Mouse (Mus musculus) forebrain, postnatal 0 days (tissue): Measurements from ENCODE around the gene Selenov. TPM values are rescaled to one million over a fixed set of nuclear protein-coding genes. Genes with fewer than 3 reads are reported as not detected.
"Not testable (repeated sequence)": the region's sequence is repeated elsewhere in the genome, so short reads cannot be mapped to it uniquely, and the experiment has no call there.

Experiments
- ATAC-seq: fragments of 200-750 bp; cut with Nextera tagmentation; 2 replicates; pipeline ENCODE4 v1.8.0; 2017; ENCODE audit warnings: mild to moderate bottlenecking, moderate library complexity
- DNase-seq: peaks from one replicate; pipeline ENCODE4 v3.0.0-alpha.2; 2015
- H3K27ac ChIP-seq: fragments of 300-500 bp; sonication (generic); 2 replicates; pipeline ENCODE4 v1.5.1; 2014; ENCODE audit warnings: low read depth, mild to moderate bottlenecking, antibody characterized with exemption, low read length, moderate library complexity, mixed read lengths
- H3K27me3 ChIP-seq: fragments of 300-500 bp; sonication (generic); 2 replicates; pipeline ENCODE4 v1.6.1; 2014; ENCODE audit warnings: mild to moderate bottlenecking, low read length, mixed read lengths; ENCODE audit not compliant: insufficient read depth
- H3K36me3 ChIP-seq: fragments of 300-500 bp; sonication (generic); 2 replicates; pipeline ENCODE4 v1.6.1; 2014; ENCODE audit warnings: mild to moderate bottlenecking, moderate library complexity; ENCODE audit not compliant: insufficient read depth
- H3K4me1 ChIP-seq: fragments of 300-500 bp; sonication (generic); 2 replicates; pipeline ENCODE4 v1.6.1; 2014; ENCODE audit warnings: antibody characterized with exemption; ENCODE audit not compliant: insufficient read depth
- H3K4me2 ChIP-seq: fragments of 300-500 bp; sonication (generic); 2 replicates; pipeline ENCODE4 v1.6.1; 2014; ENCODE audit warnings: low read depth, mild to moderate bottlenecking, moderate library complexity
- H3K4me3 ChIP-seq: fragments of 300-500 bp; sonication (generic); 2 replicates; pipeline ENCODE4 v1.5.1; 2014; ENCODE audit warnings: low read depth, low read length, mixed read lengths
- H3K9ac ChIP-seq: fragments of 300-500 bp; sonication (generic); 2 replicates; pipeline ENCODE4 v1.6.1; 2014; ENCODE audit warnings: mild to moderate bottlenecking
- H3K9me3 ChIP-seq: fragments of 300-500 bp; sonication (generic); 2 replicates; pipeline ENCODE4 v1.6.1; 2016; ENCODE audit warnings: low read length
- CTCF ChIP-seq: sonication (generic); IDR thresholded peaks from 2 replicates; pipeline ENCODE4 v1.5.1; 2016; ENCODE audit warnings: antibody characterized with exemption, control low read depth, low read depth
- WGBS: fragments of 180-500 bp; shearing (Covaris S2); extraction: QIAGEN DNeasy Blood & Tissue Kit; methylation state at CpG from one replicate; pipeline ENCODE4 v1.1.7; 2014; 5-methylcytosine and 5-hydroxymethylcytosine counted together
- polyA plus RNA-seq: library from polyadenylated mRNA; unstranded; fragments of >200 nt; fragmentation: Nextera tagmentation; extraction: Ambion mirVana; gene quantifications from 2 replicates; pipeline ENCODE4 v1.2.1, GENCODE M21; 2015
- total RNA-seq: library from RNA; depleted of rRNA; stranded (reverse); fragments of >200 nt; gene quantifications from 2 replicates; pipeline ENCODE4 v1.2.3, GENCODE M21; 2014; rRNA removed

Selenov gene
- total and polyA plus RNA-seq, 2 experiments from 2014 or later: 0.71 to 2.1 TPM

DNA sequence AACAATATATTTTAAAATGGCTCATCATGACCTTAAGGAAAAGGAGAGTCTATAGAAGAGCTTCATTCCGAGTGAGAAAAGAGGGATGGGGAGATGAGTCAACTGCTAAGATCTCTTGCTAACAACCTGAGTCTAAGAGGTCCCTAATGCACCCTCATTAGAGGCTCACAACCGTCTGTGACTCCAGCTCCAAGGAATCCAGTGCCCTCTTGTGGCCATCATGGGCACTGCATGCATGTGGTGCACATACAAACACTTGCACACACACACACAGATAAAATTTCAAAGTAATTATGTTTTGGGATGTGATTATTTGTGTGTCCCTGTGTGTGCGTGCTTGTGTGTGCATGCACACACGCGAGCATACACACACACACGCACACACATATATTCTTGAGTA, 35.5 kb downstream of the Selenov start:
- peak; percentile 43 for TF ChIP-seq CTCF
- 87% methylated on average over 6 of the region's 6 CpGs for WGBS
- no peak overlapping the region for H3K9ac ChIP-seq

DNA sequence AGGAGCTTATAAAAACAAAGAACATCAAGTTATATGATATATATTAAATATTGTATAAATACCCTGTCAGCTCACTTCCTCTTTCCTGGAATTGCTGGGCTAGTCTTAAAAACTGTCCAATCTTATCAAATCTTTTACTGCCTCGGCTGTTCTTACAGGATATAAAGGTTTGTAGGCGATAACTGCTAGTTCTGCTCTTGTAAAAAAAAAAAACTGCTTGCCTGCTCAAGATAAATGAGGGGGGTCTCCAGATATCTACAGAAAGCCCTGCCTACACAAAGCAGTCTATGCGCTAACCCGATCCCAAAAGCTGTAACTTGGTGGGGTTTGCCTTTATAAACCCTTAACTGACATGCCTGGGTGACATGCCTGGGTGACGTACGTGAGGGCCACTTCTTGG, 36.4 kb downstream of the Selenov start:
- no peaks in the 10 kb centered on the region for H3K9me3 ChIP-seq
- TF ChIP-seq CTCF: no peak
- H3K27me3 ChIP-seq: no peaks in the 10 kb centered on the region
- WGBS: 91% methylated on average over 6 of the region's 6 CpGs
- no peaks in the 10 kb centered on the region for H3K4me1 ChIP-seq
- H3K27ac ChIP-seq: no peak overlapping the region
- no peak overlapping the region for H3K4me3 ChIP-seq
- DNase-seq (no peak), ATAC-seq (no peak)
- H3K4me2 ChIP-seq: no peak overlapping the region
- H3K36me3 ChIP-seq: no peaks in the 10 kb centered on the region
- H3K9ac ChIP-seq: no peak overlapping the region

More for the DNA sequence above, 35.5 kb downstream of the Selenov start:
- DNase-seq (no peak), ATAC-seq (no peak)
- Histone ChIP-seq H3K4me3 (no peak overlapping the region), H3K4me1 (no peaks in the 10 kb centered on the region), H3K4me2 (no peak overlapping the region), H3K27me3 (no peaks in the 10 kb centered on the region), H3K27ac (no peak overlapping the region), H3K9me3 (no peaks in the 10 kb centered on the region), H3K36me3 (no peaks in the 10 kb centered on the region)

DNA sequence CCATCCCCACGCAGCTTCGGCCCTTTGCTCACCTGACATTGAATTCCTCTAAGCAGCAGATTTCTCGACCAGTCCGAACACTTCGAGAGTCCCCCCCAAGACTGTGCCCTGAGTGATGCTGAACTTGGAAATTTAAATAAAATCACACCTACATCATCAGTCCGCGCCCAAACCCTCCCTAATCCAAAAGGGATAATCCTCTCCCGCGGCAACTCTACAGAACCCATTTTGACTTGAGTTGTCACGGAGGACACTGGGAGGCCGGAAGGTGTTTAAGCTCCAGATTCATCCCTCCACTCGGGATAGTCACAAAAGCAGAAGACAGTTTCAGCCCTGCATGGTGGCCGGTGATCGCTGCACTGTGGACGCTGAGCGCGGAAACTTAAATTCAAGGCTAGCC, 39.0 kb downstream of the Selenov start:
- Histone ChIP-seq H3K27me3 (no peaks in the 10 kb centered on the region), H3K4me2 (no peak overlapping the region), H3K4me3 (no peak overlapping the region), H3K9ac (no peak overlapping the region), H3K9me3 (no peaks in the 10 kb centered on the region), H3K4me1 (no peaks in the 10 kb centered on the region), H3K27ac (no peak overlapping the region), H3K36me3 (no peaks in the 10 kb centered on the region)
- ATAC-seq (no peak), DNase-seq (no peak)
- 90% methylated on average over 17 of the region's 17 CpGs for WGBS
- no peak for TF ChIP-seq CTCF

DNA sequence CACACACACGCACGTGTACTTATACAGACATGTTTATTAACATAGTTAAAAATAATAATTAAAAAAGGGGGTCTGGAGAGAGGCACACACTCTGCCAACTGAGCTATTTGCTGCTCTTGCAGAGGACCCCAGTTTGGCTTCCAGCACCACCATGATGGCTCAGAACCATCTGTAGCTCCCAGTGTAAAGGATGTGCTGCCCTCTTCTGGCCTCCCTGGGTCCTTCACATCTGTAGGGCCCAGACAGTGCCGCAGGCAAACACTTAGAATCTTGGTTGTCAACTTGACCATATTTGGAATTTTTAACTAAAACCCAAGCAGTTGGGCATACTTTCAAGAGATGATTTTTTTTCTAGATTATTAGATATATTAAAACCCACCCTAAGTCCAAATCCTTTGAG, 42.0 kb downstream of the Selenov start:
- H3K9ac ChIP-seq: no peak overlapping the region
- ATAC-seq (no peak), DNase-seq (no peak)
- no peaks in the 10 kb centered on the region for H3K36me3 ChIP-seq
- 85% methylated on average over 3 of the region's 3 CpGs for WGBS
- no peaks in the 10 kb centered on the region for H3K4me1 ChIP-seq
- no peaks in the 10 kb centered on the region for H3K27me3 ChIP-seq
- TF ChIP-seq CTCF: no peak
- H3K4me3 ChIP-seq: no peak overlapping the region
- H3K27ac ChIP-seq: no peak overlapping the region
- no peaks in the 10 kb centered on the region for H3K9me3 ChIP-seq
- H3K4me2 ChIP-seq: no peak overlapping the region

GRCm38 (mm10) chr7:28243943-28244342, 47.0 kb downstream of the Selenov start:
- not testable (repeated sequence) for ATAC-seq, H3K27me3 ChIP-seq, H3K9ac ChIP-seq, H3K4me2 ChIP-seq, H3K36me3 ChIP-seq, H3K27ac ChIP-seq, H3K9me3 ChIP-seq, H3K4me1 ChIP-seq, DNase-seq, H3K4me3 ChIP-seq
- WGBS: 68% methylated on average over 2 of the region's 2 CpGs

Other genes with a start within 250 kb of the Selenov start
- 200 and 233 TPM in 2 replicates for gene Psmc4, start 241.1 kb downstream of the Selenov start, total RNA-seq
- gene Psmc4, start 241.1 kb downstream of the Selenov start, polyA plus RNA-seq: 265 and 268 TPM in 2 replicates
- gene Fcgbp, start 219.9 kb downstream of the Selenov start, total RNA-seq: 0.57 and 0.62 TPM in 2 replicates
- 0.45 and 0.52 TPM in 2 replicates for gene Fcgbp, start 219.9 kb downstream of the Selenov start, polyA plus RNA-seq
- under 0.01 and 0.19 TPM in 2 replicates for gene 9530053A07Rik, start 161.7 kb downstream of the Selenov start, total RNA-seq
- gene 9530053A07Rik, start 161.7 kb downstream of the Selenov start, polyA plus RNA-seq: 0.08 TPM in 2 replicates
- gene Fbl, start 121.5 kb downstream of the Selenov start, total RNA-seq: 40.4 and 49.5 TPM in 2 replicates
- gene Fbl, start 121.5 kb downstream of the Selenov start, polyA plus RNA-seq: 86.3 and 91.3 TPM in 2 replicates
- 21.0 and 23.3 TPM in 2 replicates for gene Dyrk1b, start 111.7 kb downstream of the Selenov start, total RNA-seq
- 5.5 and 7.4 TPM in 2 replicates for gene Dyrk1b, start 111.7 kb downstream of the Selenov start, polyA plus RNA-seq
- 91.2 and 101 TPM in 2 replicates for gene Eid2, start 23.3 kb downstream of the Selenov start, total RNA-seq
- gene Eid2, start 23.3 kb downstream of the Selenov start, polyA plus RNA-seq: 26.7 and 28.3 TPM in 2 replicates
- gene Eid2b, start 13.4 kb downstream of the Selenov start, total RNA-seq: 44.0 and 45.1 TPM in 2 replicates
- 49.0 and 53.6 TPM in 2 replicates for gene Eid2b, start 13.4 kb downstream of the Selenov start, polyA plus RNA-seq
- gene Dll3, start 11.1 kb upstream of the Selenov start, total RNA-seq: 7.8 and 9.5 TPM in 2 replicates
- 10.9 and 11.1 TPM in 2 replicates for gene Dll3, start 11.1 kb upstream of the Selenov start, polyA plus RNA-seq
- gene Timm50, start 20.9 kb upstream of the Selenov start, total RNA-seq: 60.6 and 64.0 TPM in 2 replicates
- gene Timm50, start 20.9 kb upstream of the Selenov start, polyA plus RNA-seq: 116 and 140 TPM in 2 replicates
- gene Supt5, start 47.6 kb upstream of the Selenov start, total RNA-seq: 88.4 and 111 TPM in 2 replicates
- 65.2 and 83.3 TPM in 2 replicates for gene Supt5, start 47.6 kb upstream of the Selenov start, polyA plus RNA-seq
- 205 and 300 TPM in 2 replicates for gene Rps16, start 59.5 kb upstream of the Selenov start, total RNA-seq
- gene Rps16, start 59.5 kb upstream of the Selenov start, polyA plus RNA-seq: 595 and 769 TPM in 2 replicates
- gene Plekhg2, start 81.4 kb upstream of the Selenov start, total RNA-seq: 20.3 and 25.7 TPM in 2 replicates
- 9.0 and 11.4 TPM in 2 replicates for gene Plekhg2, start 81.4 kb upstream of the Selenov start, polyA plus RNA-seq
- gene Zfp36, start 89.1 kb upstream of the Selenov start, total RNA-seq: 2.8 and 4.0 TPM in 2 replicates
- 2.3 and 3.8 TPM in 2 replicates for gene Zfp36, start 89.1 kb upstream of the Selenov start, polyA plus RNA-seq
- 32.5 and 35.1 TPM in 2 replicates for gene Med29, start 101.5 kb upstream of the Selenov start, total RNA-seq
- gene Med29, start 101.5 kb upstream of the Selenov start, polyA plus RNA-seq: 39.2 and 47.6 TPM in 2 replicates
- gene Paf1, start 101.8 kb upstream of the Selenov start, total RNA-seq: 74.8 and 80.5 TPM in 2 replicates
- 69.4 and 92.7 TPM in 2 replicates for gene Paf1, start 101.8 kb upstream of the Selenov start, polyA plus RNA-seq
- gene Gmfg, start 146.3 kb upstream of the Selenov start, total RNA-seq: 2.6 and 3.8 TPM in 2 replicates
- gene Gmfg, start 146.3 kb upstream of the Selenov start, polyA plus RNA-seq: 5.8 and 6.7 TPM in 2 replicates
- 57.7 and 88.3 TPM in 2 replicates for gene Lrfn1, start 160.8 kb upstream of the Selenov start, total RNA-seq
- gene Lrfn1, start 160.8 kb upstream of the Selenov start, polyA plus RNA-seq: 16.0 and 21.2 TPM in 2 replicates
- not detected in 2 replicates for gene Ifnl2, start 219.3 kb upstream of the Selenov start, total RNA-seq
- not detected in 2 replicates for gene Ifnl2, start 219.3 kb upstream of the Selenov start, polyA plus RNA-seq
- gene Ifnl3, start 231.7 kb upstream of the Selenov start, total RNA-seq: not detected in 2 replicates
- not detected in 2 replicates for gene Ifnl3, start 231.7 kb upstream of the Selenov start, polyA plus RNA-seq
- not detected in 2 replicates for gene Sycn, start 249.7 kb upstream of the Selenov start, total RNA-seq
- not detected in 2 replicates for gene Sycn, start 249.7 kb upstream of the Selenov start, polyA plus RNA-seq